Mouse (Mus musculus) stomach, postnatal 0 days (tissue): ENCODE measurements around the gene Syt3. TPM values are rescaled to one million over a fixed set of nuclear protein-coding genes. Genes with fewer than 3 reads are reported as not detected.
A peak's percentile ranks its signal among the peaks of the same experiment; 100 is the strongest.

Source experiments
- ATAC-seq: fragments of 200-750 bp; cut with Nextera tagmentation; 2 replicates; pipeline ENCODE4 v1.8.0; 2017; ENCODE audit not compliant: low FRiP score, low TSS enrichment
- DNase-seq: peaks from one replicate; pipeline ENCODE4 v3.0.0-alpha.2; 2016; ENCODE audit warnings: low spot score
- H3K27ac ChIP-seq: fragments of 300-500 bp; sonication (generic); replicated peaks from 2 replicates; pipeline ENCODE4 v1.5.1; 2014; ENCODE audit warnings: mild to moderate bottlenecking, control low read depth
- H3K27me3 ChIP-seq: fragments of 300-500 bp; sonication (generic); 2 replicates; pipeline ENCODE4 v1.6.1; 2014; ENCODE audit warnings: low read length; ENCODE audit not compliant: control insufficient read depth, insufficient read depth
- H3K36me3 ChIP-seq: fragments of 300-500 bp; sonication (generic); 2 replicates; pipeline ENCODE4 v1.6.1; 2014; ENCODE audit warnings: low read length, mixed read lengths; ENCODE audit not compliant: control insufficient read depth, insufficient read depth
- H3K4me1 ChIP-seq: fragments of 300-500 bp; sonication (generic); replicated peaks from 2 replicates; pipeline ENCODE4 v1.6.1; 2014; ENCODE audit warnings: antibody characterized with exemption; ENCODE audit not compliant: control insufficient read depth, insufficient read depth
- H3K4me2 ChIP-seq: fragments of 300-500 bp; sonication (generic); replicated peaks from 2 replicates; pipeline ENCODE4 v1.6.1; 2014; ENCODE audit warnings: low read depth, mild to moderate bottlenecking, control low read depth, moderate library complexity
- H3K4me3 ChIP-seq: fragments of 300-500 bp; sonication (generic); 2 replicates; pipeline ENCODE4 v1.5.1; 2014; ENCODE audit warnings: low read depth, low read length, control low read depth
- H3K9ac ChIP-seq: fragments of 300-500 bp; sonication (generic); 2 replicates; pipeline ENCODE4 v1.6.1; 2014; ENCODE audit warnings: mild to moderate bottlenecking, low read length, control low read depth, mixed read lengths
- H3K9me3 ChIP-seq: fragments of 300-500 bp; sonication (generic); 2 replicates; pipeline ENCODE4 v1.6.1; 2016; ENCODE audit warnings: low read length; ENCODE audit not compliant: control insufficient read depth
- CTCF ChIP-seq: IDR thresholded peaks from 2 replicates; pipeline ENCODE4 v1.5.1; 2016; ENCODE audit warnings: antibody characterized with exemption, low read depth, mild to moderate bottlenecking, moderate library complexity
- EP300 ChIP-seq: optimal IDR thresholded peaks from 2 replicates; pipeline ENCODE3; 2016; ENCODE audit warnings: antibody characterized with exemption
- WGBS: fragments of 180-500 bp; shearing (Covaris S2); extraction: QIAGEN DNeasy Blood & Tissue Kit; methylation state at CpG from one replicate; pipeline ENCODE4 v1.1.7; 2014; 5-methylcytosine and 5-hydroxymethylcytosine counted together
- polyA plus RNA-seq: library from polyadenylated mRNA; unstranded; fragments of >200 nt; fragmentation: Nextera tagmentation; extraction: Ambion mirVana; gene quantifications from 2 replicates; pipeline ENCODE4 v1.2.1, GENCODE M21; 2015

Syt3 gene
- polyA plus RNA-seq, 1 experiment from 2014 or later: 1.2 TPM

- no peaks in the 10 kb centered on the region for H3K9me3 ChIP-seq
- no peaks in the 10 kb centered on the region; the same call in 1 of the 2 replicates for H3K27me3 ChIP-seq
- ATAC-seq: no peak
- no peaks in the 10 kb centered on the region for H3K4me1 ChIP-seq
- WGBS: 79% methylated on average over 1 of the region's 1 CpGs
- no peak overlapping the region for H3K4me2 ChIP-seq
- no peak overlapping the region for H3K4me3 ChIP-seq
- H3K9ac ChIP-seq: no peak overlapping the region
- no peak overlapping the region for H3K27ac ChIP-seq
- no peak for DNase-seq
- no peaks in the 10 kb centered on the region for H3K36me3 ChIP-seq
- no peak for TF ChIP-seq EP300
- no peak for TF ChIP-seq CTCF
Observed at GRCm38 (mm10) chr7:44437188-44437587, 53.3 kb downstream of the Syt3 start.

- no peak overlapping the region for H3K4me2 ChIP-seq
- H3K27ac ChIP-seq: no peak overlapping the region
- no peak overlapping the region for H3K9ac ChIP-seq
- 69% methylated on average over 8 of the region's 8 CpGs for WGBS
- no peaks in the 10 kb centered on the region for H3K9me3 ChIP-seq
- H3K4me1 ChIP-seq: no peaks in the 10 kb centered on the region
- no peaks in the 10 kb centered on the region for H3K36me3 ChIP-seq
- no peak for TF ChIP-seq CTCF
- no peak for TF ChIP-seq EP300
- H3K4me3 ChIP-seq: no peak overlapping the region
- ATAC-seq: no peak
- H3K27me3 ChIP-seq: no peaks in the 10 kb centered on the region; the same call in 1 of the 2 replicates
- DNase-seq: no peak
Observed at GRCm38 (mm10) chr7:44437933-44438332, 54.0 kb downstream of the Syt3 start.

- DNase-seq: no peak
- H3K27ac ChIP-seq: no peak overlapping the region
- peaks cover 8% of the 10 kb centered on the region; the same call in 1 of the 2 replicates for H3K27me3 ChIP-seq
- TF ChIP-seq CTCF (no peak), EP300 (no peak)
- H3K9me3 ChIP-seq: no peaks in the 10 kb centered on the region
- H3K9ac ChIP-seq: no peak overlapping the region
- H3K4me1 ChIP-seq: no peaks in the 10 kb centered on the region
- H3K4me3 ChIP-seq: no peak overlapping the region
- 68% methylated on average over 2 of the region's 2 CpGs for WGBS
- H3K36me3 ChIP-seq: no peaks in the 10 kb centered on the region
- ATAC-seq: no peak
- H3K4me2 ChIP-seq: no peak overlapping the region
Observed at GRCm38 (mm10) chr7:44439696-44440095, 55.8 kb downstream of the Syt3 start.

DNA sequence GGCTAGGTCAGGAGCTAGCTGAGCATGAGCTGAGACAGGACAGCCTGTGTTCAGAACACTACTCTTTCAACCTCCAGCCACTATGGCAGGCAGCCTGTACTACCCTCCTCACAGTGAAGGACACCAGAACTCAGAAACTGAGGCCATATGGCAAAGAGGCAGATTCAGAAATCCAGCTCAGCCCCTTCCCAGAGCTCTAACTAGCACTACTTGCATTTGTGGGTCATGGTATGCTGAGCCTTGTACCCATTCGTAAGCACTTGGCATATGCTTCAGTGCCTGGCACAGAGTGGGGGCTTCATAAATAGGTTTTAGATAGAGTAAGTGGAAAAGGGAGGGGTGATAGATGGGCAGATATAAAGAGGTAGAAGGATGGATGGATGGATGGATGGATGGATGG is 56.6 kb downstream of the Syt3 start:
- Histone ChIP-seq H3K27ac (no peak overlapping the region), H3K27me3 (peaks cover 12% of the 10 kb centered on the region; the same call in 1 of the 2 replicates), H3K36me3 (no peaks in the 10 kb centered on the region), H3K4me3 (no peak overlapping the region), H3K4me2 (no peak overlapping the region), H3K4me1 (no peaks in the 10 kb centered on the region), H3K9me3 (no peaks in the 10 kb centered on the region), H3K9ac (no peak overlapping the region)
- TF ChIP-seq EP300 (no peak), CTCF (no peak)
- 82% methylated on average over 1 of the region's 1 CpGs for WGBS
- ATAC-seq: no peak
- no peak for DNase-seq

- ATAC-seq (no peak), DNase-seq (no peak)
- Histone ChIP-seq H3K4me2 (no peak overlapping the region), H3K9me3 (no peaks in the 10 kb centered on the region), H3K4me3 (no peak overlapping the region), H3K27ac (no peak overlapping the region), H3K9ac (no peak overlapping the region), H3K27me3 (peaks cover 12% of the 10 kb centered on the region; the same call in 1 of the 2 replicates), H3K36me3 (no peaks in the 10 kb centered on the region), H3K4me1 (no peaks in the 10 kb centered on the region)
- 0% methylated on average over 1 of the region's 1 CpGs for WGBS
- TF ChIP-seq EP300 (no peak), CTCF (no peak)
Observed at GRCm38 (mm10) chr7:44441180-44441579, 57.3 kb downstream of the Syt3 start.

- Histone ChIP-seq H3K27me3 (peaks cover 12% of the 10 kb centered on the region; the same call in 1 of the 2 replicates), H3K27ac (no peak overlapping the region), H3K4me3 (no peak overlapping the region), H3K36me3 (no peaks in the 10 kb centered on the region), H3K4me2 (0 out of 2 replicates have a peak overlapping the region, but pooled peaks have one; percentile 3), H3K9ac (no peak overlapping the region), H3K4me1 (no peaks in the 10 kb centered on the region), H3K9me3 (no peaks in the 10 kb centered on the region)
- DNase-seq (peak; percentile 29), ATAC-seq (peak; percentile 22; the same call in 1 of the 2 replicates)
- WGBS: 1% methylated on average over 12 of the region's 14 CpGs
- TF ChIP-seq CTCF (no peak), EP300 (no peak)
Observed at GRCm38 (mm10) chr7:44441648-44442109, 57.8 kb downstream of the Syt3 start.
